Mouse (Mus musculus) brain, embryonic 14.5 days (tissue): ENCODE data around the gene St8sia1.

ENCODE experiments used
- CTCF ChIP-seq: fragments of 200-500 bp; IDR thresholded peaks from 2 replicates; pipeline ENCODE4 v1.5.1; 2012; ENCODE audit warnings: inconsistent platforms, mild to moderate bottlenecking, moderate library complexity, borderline replicate concordance; ENCODE audit not compliant: insufficient read depth, insufficient read length; ENCODE audit errors: extremely low read depth
- POLR2A ChIP-seq: fragments of 200-500 bp; IDR thresholded peaks from 2 replicates; pipeline ENCODE4 v1.6.1; 2012; ENCODE audit warnings: mild to moderate bottlenecking, inconsistent platforms, borderline replicate concordance; ENCODE audit not compliant: poor library complexity, insufficient read depth, insufficient read length, severe bottlenecking; ENCODE audit errors: extremely low read depth

- TF ChIP-seq CTCF: no peak
- TF ChIP-seq POLR2A: no peak
Measured at GRCm38 (mm10) chr6:142781286-142781685, 183.0 kb downstream of the St8sia1 start.
